Mouse (Mus musculus) CH12.LX (cell line): Measurements from ENCODE around the gene Tmem185b. TPM values are rescaled to one million over a fixed set of nuclear protein-coding genes. Genes with fewer than 3 reads are reported as not detected.

Source experiments
- DNase-seq: peaks from one replicate; pipeline ENCODE4 v3.0.0-alpha.2; 2013; ENCODE audit errors: extremely low read depth
- H3K27ac ChIP-seq: 2 replicates; pipeline ENCODE4 v1.5.1; 2012; ENCODE audit warnings: low read depth, mild to moderate bottlenecking, control low read depth, moderate library complexity; ENCODE audit not compliant: insufficient read depth
- H3K27me3 ChIP-seq: replicated peaks from 2 replicates; pipeline ENCODE3; 2012; ENCODE audit warnings: inconsistent platforms
- H3K36me3 ChIP-seq, 2 experiments: replicated peaks in 1 of 2; 2 replicates each; pipeline versions ENCODE3 to v1.6.1; 2012; ENCODE audit warnings: inconsistent platforms in 1 of 2, low read length in 1 of 2, mild to moderate bottlenecking in 1 of 2, mixed read lengths in 1 of 2, moderate library complexity in 1 of 2; ENCODE audit not compliant: control insufficient read depth in 1 of 2, insufficient read depth in 1 of 2
- H3K4me1 ChIP-seq, 2 experiments: 2 replicates each; pipeline ENCODE4 v1.6.1; 2012; ENCODE audit warnings: inconsistent platforms in 1 of 2, moderate library complexity in 1 of 2; ENCODE audit not compliant: insufficient read depth in 2 of 2, control insufficient read depth in 1 of 2
- H3K4me2 ChIP-seq: 2 replicates; pipeline ENCODE4 v1.6.1; 2012; ENCODE audit warnings: low read depth, mild to moderate bottlenecking, control low read depth; ENCODE audit not compliant: poor library complexity, insufficient read depth, severe bottlenecking
- H3K4me3 ChIP-seq, 3 experiments: fragments of 150-350 bp in 1 of 3; sonication (generic) in 1 of 3; replicated peaks in 1 of 3; 2 replicates each; pipeline versions ENCODE3 to v1.5.1; 2011 to 2012; ENCODE audit warnings: low read depth in 2 of 3, low read length in 2 of 3, mild to moderate bottlenecking in 2 of 3, moderate library complexity in 2 of 3, control low read depth in 1 of 3, improper control_type of control experiment in 1 of 3, inconsistent platforms in 1 of 3, mixed read lengths in 1 of 3; ENCODE audit not compliant: poor library complexity in 1 of 3
- H3K79me2 ChIP-seq: replicated peaks from 2 replicates; pipeline ENCODE4 v1.6.1; 2012; ENCODE audit warnings: mild to moderate bottlenecking, moderate library complexity; ENCODE audit not compliant: control insufficient read depth, poor library complexity, insufficient read depth, severe bottlenecking; ENCODE audit errors: extremely low read depth
- H3K9ac ChIP-seq: 2 replicates; pipeline ENCODE4 v1.6.1; 2012; ENCODE audit warnings: low read depth, mild to moderate bottlenecking, control low read depth, moderate library complexity; ENCODE audit not compliant: insufficient read depth
- H3K9me3 ChIP-seq: replicated peaks from 2 replicates; pipeline ENCODE3; 2012; ENCODE audit warnings: low read length, inconsistent platforms, mixed read lengths
- CHD1 ChIP-seq: IDR thresholded peaks from 2 replicates; pipeline ENCODE4 v1.6.1; 2012; ENCODE audit warnings: low read depth, low read length, improper control_type of control experiment, inconsistent platforms
- EP300 ChIP-seq: IDR thresholded peaks from 2 replicates; pipeline ENCODE4 v1.6.1; 2011; ENCODE audit warnings: low read length, improper control_type of control experiment
- ETS1 ChIP-seq: conservative IDR thresholded peaks from 2 replicates; pipeline ENCODE4 v1.6.1; 2012; ENCODE audit warnings: low read depth, mild to moderate bottlenecking, inconsistent platforms, low read length, improper control_type of control experiment, moderate library complexity
- HCFC1 ChIP-seq: IDR thresholded peaks from 2 replicates; pipeline ENCODE4 v1.6.1; 2012; ENCODE audit warnings: low read depth, mild to moderate bottlenecking, inconsistent platforms, low read length, improper control_type of control experiment
- JUND ChIP-seq: conservative IDR thresholded peaks from 2 replicates; pipeline ENCODE4 v1.6.1; 2011; ENCODE audit warnings: low read depth, low read length, improper control_type of control experiment
- MAFK ChIP-seq: IDR thresholded peaks from 2 replicates; pipeline ENCODE4 v1.6.1; 2011; ENCODE audit warnings: low read length, improper control_type of control experiment; ENCODE audit not compliant: insufficient replicate concordance
- MEF2A ChIP-seq: IDR thresholded peaks from 2 replicates; pipeline ENCODE4 v1.6.1; 2014; ENCODE audit warnings: low read depth, mild to moderate bottlenecking, inconsistent platforms, low read length, improper control_type of control experiment, borderline replicate concordance
- MXI1 ChIP-seq: IDR thresholded peaks from 2 replicates; pipeline ENCODE4 v1.6.1; 2011; ENCODE audit warnings: mild to moderate bottlenecking, low read depth, low read length, improper control_type of control experiment
- MYC ChIP-seq: IDR thresholded peaks from 2 replicates; pipeline ENCODE4 v1.6.1; 2011; ENCODE audit warnings: low read depth, mild to moderate bottlenecking, improper control_type of control experiment, low read length
- PAX5 ChIP-seq: IDR thresholded peaks from 2 replicates; pipeline ENCODE4 v1.6.1; 2012; ENCODE audit warnings: low read length, inconsistent platforms, mixed read lengths
- POLR2AphosphoS2 ChIP-seq: IDR thresholded peaks from 2 replicates; pipeline ENCODE4 v1.6.1; 2011; ENCODE audit warnings: low read depth, low read length, improper control_type of control experiment
- RCOR1 ChIP-seq: conservative IDR thresholded peaks from 2 replicates; pipeline ENCODE4 v1.6.1; 2012; ENCODE audit warnings: low read depth, mild to moderate bottlenecking, inconsistent platforms, low read length, improper control_type of control experiment
- SIN3A ChIP-seq: IDR thresholded peaks from 2 replicates; pipeline ENCODE4 v1.6.1; 2012; ENCODE audit warnings: low read length, improper control_type of control experiment, inconsistent platforms
- USF1 ChIP-seq: IDR thresholded peaks from 2 replicates; pipeline ENCODE4 v1.6.1; 2014; ENCODE audit warnings: low read depth, mild to moderate bottlenecking, inconsistent platforms, low read length, improper control_type of control experiment
- USF2 ChIP-seq: conservative IDR thresholded peaks from 2 replicates; pipeline ENCODE4 v1.6.1; 2011; ENCODE audit warnings: low read depth, low read length, improper control_type of control experiment
- ZC3H11A ChIP-seq: IDR thresholded peaks from 2 replicates; pipeline ENCODE4 v1.6.1; 2012; ENCODE audit warnings: low read depth, mild to moderate bottlenecking, inconsistent platforms, low read length, improper control_type of control experiment
- dilution Hi-C: fragments of 300-500 bp; cut with MboI; formaldehyde crosslinking; loops from 2 replicates; pipeline ENCODE4 v1.14.3; 2020; ENCODE audit warnings: low sequenced_read_pairs; ENCODE audit not compliant: extremely low pct_unique_long_range_greater_than_20kb, extremely low pct_ligation_motif_present
- in situ Hi-C: fragments of 300-500 bp; cut with MboI; formaldehyde crosslinking; loops from 3 replicates; pipeline ENCODE4 v1.14.3; 2019; ENCODE audit warnings: low sequenced_read_pairs, low pct_ligation_motif_present, low pct_unique_long_range_greater_than_20kb, mixed read lengths
- polyA plus RNA-seq: library from polyadenylated mRNA; unstranded; fragments of >175 nt; gene quantifications from 2 replicates; pipeline ENCODE4 v1.2.1, GENCODE M21; 2012; ENCODE audit warnings: low read depth; ENCODE audit not compliant: insufficient read length
- total RNA-seq, 2 experiments: library from RNA; depleted of rRNA; stranded (reverse); fragments of 300-350 nt in 1 of 2; fragments of >200 nt in 1 of 2; gene quantifications; 2 replicates each; pipeline ENCODE4 v1.2.3; 2012 to 2014

Tmem185b gene
- total and polyA plus RNA-seq, 3 experiments, result 11.7 to 14.9 (median 13.4) TPM

GRCm38 (mm10) chr1:119522726-119523125, 3.2 kb upstream of the Tmem185b start:
- Histone ChIP-seq H3K36me3 (peaks cover 0 to 12% of the 10 kb centered on the region in 2 experiments), H3K79me2 (no peaks in the 10 kb centered on the region), H3K4me2 (no peak overlapping the region), H3K4me3 (no peak overlapping the region), H3K27ac (no peak overlapping the region), H3K27me3 (no peaks in the 10 kb centered on the region), H3K9me3 (peaks cover 13% of the 10 kb centered on the region), H3K9ac (no peak overlapping the region), H3K4me1 (peaks cover 7 to 19% of the 10 kb centered on the region in 2 experiments)
- no peak for TF ChIP-seq ETS1
- TF ChIP-seq USF2, result no peak
- TF ChIP-seq RCOR1, result no peak
- no peak for TF ChIP-seq MXI1
- TF ChIP-seq SIN3A, result no peak
- no peak for TF ChIP-seq EP300
- TF ChIP-seq PAX5, result no peak
- no peak for TF ChIP-seq MYC
- TF ChIP-seq USF1, result no peak
- TF ChIP-seq JUND, result no peak
- TF ChIP-seq POLR2AphosphoS2, result no peak
- no peak for TF ChIP-seq MEF2A
- TF ChIP-seq MAFK, result no peak
- no peak for TF ChIP-seq CHD1
- no peak for TF ChIP-seq ZC3H11A
- dilution Hi-C loops, result no loop called here
- DNase-seq, result no peak
- in situ Hi-C loops, result no loop called here

DNA sequence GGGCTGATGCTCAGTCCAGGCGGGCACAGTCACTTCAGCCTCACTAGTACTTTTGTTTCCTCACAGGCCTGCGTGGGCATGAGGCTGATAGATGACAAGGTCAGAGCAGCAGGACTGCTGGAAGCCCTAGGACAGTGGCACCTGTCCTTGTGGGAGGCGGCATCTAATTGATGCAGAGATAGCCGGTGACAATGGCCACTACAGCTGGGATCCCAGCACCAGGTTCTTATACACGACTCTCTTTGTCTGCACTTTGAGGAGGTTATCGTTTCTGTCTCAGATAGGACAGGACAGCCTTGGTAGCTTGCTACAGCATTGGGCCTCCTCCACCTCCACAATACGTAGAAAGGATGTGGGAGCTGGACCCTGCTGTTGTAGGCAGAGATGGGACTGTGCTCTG, 2.6 kb upstream of the Tmem185b start:
- Histone ChIP-seq H3K79me2 (no peaks in the 10 kb centered on the region), H3K4me1 (peaks cover 7 to 16% of the 10 kb centered on the region in 2 experiments), H3K36me3 (peaks cover 0 to 17% of the 10 kb centered on the region in 2 experiments), H3K27ac (no peak overlapping the region), H3K4me3 (no peak overlapping the region), H3K27me3 (no peaks in the 10 kb centered on the region), H3K4me2 (no peak overlapping the region), H3K9ac (no peak overlapping the region), H3K9me3 (peaks cover 15% of the 10 kb centered on the region)
- in situ Hi-C loops, result no loop called here
- dilution Hi-C loops, result no loop called here
- no peak for DNase-seq
- no peak for TF ChIP-seq HCFC1
